Mouse (Mus musculus) cerebellum, adult 18-20 months (tissue): ENCODE measurements around the gene Plk3.
"Not testable (repeated sequence)": the region's sequence is repeated elsewhere in the genome, so short reads cannot be mapped to it uniquely, and the experiment has no call there.

Experiments used
- DNase-seq, 2 experiments: peaks; one replicate each; pipeline ENCODE4 v3.0.0; 2021

Plk3 gene

GRCm38 (mm10) chr4:117133817-117134600 lies at the start of gene Plk3:
TSS of gene Plk3 (minus strand) at chr4:117133963.
- DNase-seq = peak; percentile 98

GRCm38 (mm10) chr4:117182759-117183096 lies 49.0 kb upstream of the Plk3 start:
- not testable (repeated sequence) for DNase-seq

GRCm38 (mm10) chr4:117181863-117182758 lies 48.3 kb upstream of the Plk3 start, which contains the start of gene Kif2c:
TSS of gene Kif2c (minus strand) at chr4:117182639.
- peak; percentile 87 to 93 for DNase-seq

GRCm38 (mm10) chr4:117169936-117170335 lies 36.2 kb upstream of the Plk3 start:
- no peak for DNase-seq

- DNase-seq = no peak
These were observed 27.4 kb upstream of the Plk3 start for GRCm38 (mm10) chr4:117161183-117161582.

GRCm38 (mm10) chr4:117159666-117160065 lies 25.9 kb upstream of the Plk3 start:
- no peak for DNase-seq

GRCm38 (mm10) chr4:117156372-117156771 lies 22.6 kb upstream of the Plk3 start:
- DNase-seq = no peak

GRCm38 (mm10) chr4:117155792-117156355 lies 22.1 kb upstream of the Plk3 start, which contains the start of gene Rps8:
TSS of gene Rps8 (minus strand) at chr4:117156243.
- peak; percentile 89 for DNase-seq

GRCm38 (mm10) chr4:117155020-117155791 lies 21.4 kb upstream of the Plk3 start:
- peak in 1 of 2 experiments; percentile 17 for DNase-seq

GRCm38 (mm10) chr4:117152714-117153113 lies 19.0 kb upstream of the Plk3 start:
- DNase-seq = no peak

- no peak for DNase-seq
These were observed 17.7 kb upstream of the Plk3 start for GRCm38 (mm10) chr4:117151416-117151815.

- DNase-seq = no peak
These were observed 16.5 kb upstream of the Plk3 start for GRCm38 (mm10) chr4:117150212-117150733.

GRCm38 (mm10) chr4:117149291-117150211 lies 15.8 kb upstream of the Plk3 start:
- DNase-seq = no peak

- DNase-seq = no peak
These were observed 15.1 kb upstream of the Plk3 start for GRCm38 (mm10) chr4:117148815-117149214.

GRCm38 (mm10) chr4:117148047-117148713 lies 14.4 kb upstream of the Plk3 start:
- no peak for DNase-seq

- DNase-seq = peak; percentile 84 to 85
These were observed 12.4 kb upstream of the Plk3 start for GRCm38 (mm10) chr4:117146176-117146575.

- DNase-seq = no peak
These were observed 11.5 kb upstream of the Plk3 start for GRCm38 (mm10) chr4:117145248-117145647.

- no peak for DNase-seq
These were observed 9.3 kb upstream of the Plk3 start for GRCm38 (mm10) chr4:117143023-117143422.

GRCm38 (mm10) chr4:117140613-117141012 lies 6.8 kb upstream of the Plk3 start:
- DNase-seq = no peak

- DNase-seq = peak; percentile 55
These were observed 5.5 kb upstream of the Plk3 start for GRCm38 (mm10) chr4:117139217-117139612.
